Mouse (Mus musculus) liver, postnatal 0 days (tissue): ENCODE measurements at regions not wholly inside any gene's neighbourhood (a gene's known extent, or its start where the extent isn't known, plus 50 kb on each side); places are given as distances from the start of the nearest gene placed in this dataset.
"Not testable (repeated sequence)": the region's sequence is repeated elsewhere in the genome, so short reads cannot be mapped to it uniquely, and the experiment has no call there.

Experiments used
- ATAC-seq: fragments of 200-750 bp; cut with Nextera tagmentation; 2 replicates; pipeline ENCODE4 v1.8.0; 2017; ENCODE audit warnings: mild to moderate bottlenecking, moderate library complexity
- DNase-seq: peaks from one replicate; pipeline ENCODE4 v3.0.0-alpha.2; 2016
- H3K27ac ChIP-seq: fragments of 300-500 bp; sonication (generic); 2 replicates; pipeline ENCODE4 v1.5.1; 2014; ENCODE audit warnings: antibody characterized with exemption, moderate library complexity, mild to moderate bottlenecking, low read depth
- H3K27me3 ChIP-seq: fragments of 300-500 bp; sonication (generic); 2 replicates; pipeline ENCODE4 v1.6.1; 2014; ENCODE audit warnings: low read length, control low read depth, mixed read lengths; ENCODE audit not compliant: insufficient read depth
- H3K36me3 ChIP-seq: fragments of 300-500 bp; sonication (generic); replicated peaks from 2 replicates; pipeline ENCODE4 v1.6.1; 2014; ENCODE audit warnings: mild to moderate bottlenecking, control low read depth, low read length, moderate library complexity, mixed read lengths; ENCODE audit not compliant: insufficient read depth
- H3K4me1 ChIP-seq: fragments of 300-500 bp; sonication (generic); 2 replicates; pipeline ENCODE4 v1.6.1; 2014; ENCODE audit warnings: antibody characterized with exemption, mild to moderate bottlenecking, control low read depth; ENCODE audit not compliant: insufficient read depth
- H3K4me2 ChIP-seq: fragments of 300-500 bp; sonication (generic); 2 replicates; pipeline ENCODE4 v1.6.1; 2014; ENCODE audit warnings: low read depth, mild to moderate bottlenecking, low read length, moderate library complexity, mixed read lengths
- H3K4me3 ChIP-seq: fragments of 300-500 bp; sonication (generic); 2 replicates; pipeline ENCODE4 v1.5.1; 2014; ENCODE audit warnings: low read depth, low read length
- H3K9ac ChIP-seq: fragments of 300-500 bp; sonication (generic); replicated peaks from 2 replicates; pipeline ENCODE4 v1.6.1; 2014; ENCODE audit warnings: mild to moderate bottlenecking, moderate library complexity
- H3K9me3 ChIP-seq: fragments of 300-500 bp; sonication (generic); 2 replicates; pipeline ENCODE4 v1.6.1; 2016; ENCODE audit warnings: mild to moderate bottlenecking, control low read depth, low read length, mixed read lengths
- CTCF ChIP-seq: sonication (generic); IDR thresholded peaks from 2 replicates; pipeline ENCODE4 v1.5.1; 2016; ENCODE audit warnings: antibody characterized with exemption, low read depth
- EP300 ChIP-seq: IDR thresholded peaks from 2 replicates; pipeline ENCODE4 v1.6.1; 2016; ENCODE audit warnings: antibody characterized with exemption, low read depth, mild to moderate bottlenecking
- WGBS: fragments of 180-500 bp; shearing (Covaris S2); extraction: QIAGEN DNeasy Blood & Tissue Kit; methylation state at CpG from one replicate; pipeline ENCODE4 v1.1.7; 2014; ENCODE audit not compliant: insufficient replicate concordance; 5-methylcytosine and 5-hydroxymethylcytosine counted together

DNA sequence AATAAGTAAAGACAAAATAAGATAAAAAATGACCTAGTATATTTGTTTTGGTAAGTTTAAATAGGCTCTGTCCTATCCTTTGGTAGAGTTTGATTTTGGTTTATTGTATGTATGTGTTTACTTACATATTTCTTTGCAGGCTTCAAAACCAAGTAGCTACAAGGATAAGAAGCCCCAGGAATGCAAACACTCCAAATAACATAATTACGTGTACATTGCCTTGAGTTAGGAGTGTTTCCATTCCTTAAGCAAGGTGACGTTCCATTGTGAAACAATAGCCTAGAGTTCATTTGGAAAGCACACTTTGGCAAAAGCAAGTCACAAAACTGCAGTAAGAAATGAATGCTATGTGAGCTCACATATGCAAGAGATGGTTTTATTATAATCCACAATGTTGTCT is 404.2 kb downstream of the 1190002N15Rik start:
- Histone ChIP-seq H3K27ac (no peak overlapping the region), H3K4me3 (no peak overlapping the region), H3K9me3 (no peaks in the 10 kb centered on the region), H3K4me1 (no peaks in the 10 kb centered on the region), H3K27me3 (no peaks in the 10 kb centered on the region), H3K4me2 (no peak overlapping the region), H3K36me3 (no peaks in the 10 kb centered on the region), H3K9ac (no peak overlapping the region)
- DNase-seq: no peak
- TF ChIP-seq CTCF (no peak), EP300 (no peak)
- no peak for ATAC-seq
- WGBS: 69% methylated on average over 2 of the region's 2 CpGs

GRCm38 (mm10) chr9:94131367-94131766 is 406.5 kb downstream of the 1190002N15Rik start:
- DNase-seq: no peak
- H3K9me3 ChIP-seq: no peaks in the 10 kb centered on the region
- 65% methylated on average over 1 of the region's 1 CpGs for WGBS

GRCm38 (mm10) chr9:94116961-94117360 is 420.9 kb downstream of the 1190002N15Rik start:
- Histone ChIP-seq H3K4me3 (no peak overlapping the region), H3K9me3 (no peaks in the 10 kb centered on the region), H3K27ac (no peak overlapping the region), H3K9ac (no peak overlapping the region), H3K36me3 (no peaks in the 10 kb centered on the region), H3K4me1 (no peaks in the 10 kb centered on the region), H3K4me2 (no peak overlapping the region), H3K27me3 (no peaks in the 10 kb centered on the region)
- DNase-seq (no peak), ATAC-seq (no peak)
- no peak for TF ChIP-seq CTCF
- no peak for TF ChIP-seq EP300
- 86% methylated on average over 5 of the region's 5 CpGs for WGBS

More at GRCm38 (mm10) chr9:94131367-94131766, 406.5 kb downstream of the 1190002N15Rik start:
- Histone ChIP-seq H3K9ac (no peak overlapping the region), H3K36me3 (no peaks in the 10 kb centered on the region), H3K4me1 (no peaks in the 10 kb centered on the region), H3K27me3 (no peaks in the 10 kb centered on the region), H3K4me3 (no peak overlapping the region), H3K4me2 (no peak overlapping the region), H3K27ac (no peak overlapping the region)
- TF ChIP-seq EP300: no peak
- TF ChIP-seq CTCF: no peak
- ATAC-seq: no peak

DNA sequence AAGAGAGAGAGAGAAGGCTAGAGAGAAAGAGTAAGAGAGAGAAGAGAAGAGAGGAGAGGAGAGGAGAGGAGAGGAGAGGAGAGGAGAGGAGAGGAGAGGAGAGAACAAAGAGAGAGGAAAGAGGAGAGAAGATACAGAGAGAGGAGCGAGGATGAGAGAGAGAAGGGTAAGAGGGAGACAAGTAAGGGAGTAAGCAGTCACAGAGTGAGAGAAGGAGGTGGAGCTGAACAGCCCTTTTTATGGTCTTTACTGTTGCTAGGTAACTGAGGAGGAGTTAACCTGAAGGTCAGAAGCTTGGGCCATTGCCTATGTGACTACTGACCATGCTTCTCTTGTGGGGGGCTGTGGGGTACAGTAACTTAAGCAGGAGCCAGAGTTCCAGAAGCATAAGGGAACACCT is 430.2 kb downstream of the 1190002N15Rik start:
- not testable (repeated sequence) for H3K4me2 ChIP-seq, H3K36me3 ChIP-seq, H3K9ac ChIP-seq, H3K27ac ChIP-seq, DNase-seq, H3K4me3 ChIP-seq, H3K4me1 ChIP-seq, H3K27me3 ChIP-seq, ATAC-seq, H3K9me3 ChIP-seq
- 55% methylated on average over 1 of the region's 1 CpGs for WGBS

GRCm38 (mm10) chr9:94104669-94105068 is 433.2 kb downstream of the 1190002N15Rik start:
- Histone ChIP-seq H3K27ac (no peak overlapping the region), H3K36me3 (no peaks in the 10 kb centered on the region)

GRCm38 (mm10) chr9:94101958-94102357 is 435.9 kb downstream of the 1190002N15Rik start:
- no peak for DNase-seq

More at GRCm38 (mm10) chr9:94104669-94105068, 433.2 kb downstream of the 1190002N15Rik start:
- DNase-seq: no peak
- Histone ChIP-seq H3K4me3 (no peak overlapping the region), H3K27me3 (no peaks in the 10 kb centered on the region), H3K4me1 (no peaks in the 10 kb centered on the region), H3K4me2 (no peak overlapping the region), H3K9ac (no peak overlapping the region), H3K9me3 (no peaks in the 10 kb centered on the region)
- TF ChIP-seq EP300 (no peak), CTCF (no peak)
- 70% methylated on average over 4 of the region's 4 CpGs for WGBS
- no peak for ATAC-seq

GRCm38 (mm10) chr9:94094800-94095199 is 443.1 kb downstream of the 1190002N15Rik start:
- Histone ChIP-seq H3K4me2 (no peak overlapping the region), H3K36me3 (no peaks in the 10 kb centered on the region), H3K4me1 (no peaks in the 10 kb centered on the region), H3K27ac (no peak overlapping the region), H3K9me3 (no peaks in the 10 kb centered on the region), H3K9ac (no peak overlapping the region), H3K27me3 (no peaks in the 10 kb centered on the region), H3K4me3 (no peak overlapping the region)
- TF ChIP-seq CTCF (no peak), EP300 (no peak)
- 74% methylated on average over 2 of the region's 2 CpGs for WGBS
- DNase-seq (no peak), ATAC-seq (no peak)

More at GRCm38 (mm10) chr9:94101958-94102357, 435.9 kb downstream of the 1190002N15Rik start:
- ATAC-seq: no peak
- Histone ChIP-seq H3K27me3 (no peaks in the 10 kb centered on the region), H3K36me3 (no peaks in the 10 kb centered on the region), H3K4me3 (no peak overlapping the region), H3K4me1 (no peaks in the 10 kb centered on the region), H3K4me2 (no peak overlapping the region), H3K9me3 (no peaks in the 10 kb centered on the region), H3K9ac (no peak overlapping the region), H3K27ac (no peak overlapping the region)
- 68% methylated on average over 3 of the region's 3 CpGs for WGBS
- TF ChIP-seq EP300 (no peak), CTCF (no peak)
